Mouse (Mus musculus): ENCODE data around the gene Myoz1. TPM values are rescaled to one million over a fixed set of nuclear protein-coding genes. Genes with fewer than 3 reads are reported as not detected.
"Not testable (repeated sequence)": the region's sequence is repeated elsewhere in the genome, so short reads cannot be mapped to it uniquely, and the experiment has no call there.

Myoz1 gene
- polyA plus RNA-seq (2012; ENCODE audit: insufficient read depth, low replicate concordance), result not detected in 2 replicates

DNA sequence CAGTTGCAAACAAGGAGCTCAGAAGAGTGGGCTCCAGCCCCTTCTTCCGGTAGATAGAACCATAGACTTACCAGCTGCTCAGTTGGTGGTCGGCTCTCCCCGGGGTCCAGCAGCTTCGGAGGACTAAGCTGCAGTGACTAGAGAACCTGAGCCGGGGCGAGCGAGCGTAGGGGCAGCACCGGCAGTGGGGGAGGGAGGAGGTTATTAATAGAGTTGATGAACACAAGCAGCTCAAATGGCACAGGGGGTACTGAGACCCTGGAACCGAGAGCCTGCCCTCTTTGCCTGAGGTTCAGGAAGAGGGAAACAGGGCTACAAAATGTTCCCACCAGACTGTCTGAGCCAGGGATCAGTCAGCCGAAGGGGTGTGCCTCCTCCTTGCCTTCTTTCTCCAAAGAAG lies at the start of gene Myoz1:
Myoz1 (minus strand) TSS at position 180 of the 400 bp plus-strand sequence.
- Histone ChIP-seq H3K4me3 (replicated peaks) (no peak within 1 kb of the TSS), H3K27me3 (replicated peaks) (peaks cover 4% of the 10 kb centered on the region), H3K9me3 (no peaks in the 10 kb centered on the region), H3K4me1 (peaks cover 56% of the 10 kb centered on the region), H3K36me3 (replicated peaks; ENCODE audit: low read length) (no peaks in the 10 kb centered on the region)
- TF ChIP-seq GATA1 (IDR thresholded peaks at IDR 0.05; ENCODE audit: borderline replicate concordance, low read length) (no peak), FLI1 (IDR thresholded peaks at IDR 0.05; ENCODE audit: low read length) (no peak)

DNA sequence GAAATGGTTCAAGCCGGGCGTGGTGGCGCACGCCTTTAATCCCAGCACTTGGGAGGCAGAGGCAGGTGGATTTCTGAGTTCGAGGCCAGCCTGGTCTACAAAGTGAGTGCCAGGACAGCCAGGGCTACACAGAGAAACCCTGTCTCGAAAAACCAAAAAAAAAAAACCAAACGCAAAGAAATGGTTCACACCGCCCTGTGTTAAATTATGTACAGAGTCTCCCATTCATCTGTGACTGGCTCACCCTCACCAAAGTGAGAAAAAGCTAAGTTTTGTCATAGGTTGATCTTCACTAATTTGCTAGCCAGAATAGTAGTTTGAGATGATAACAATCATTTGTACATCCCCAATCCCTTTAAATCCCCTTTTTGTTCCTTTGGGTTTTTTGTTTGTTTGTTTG lies 47.1 kb upstream of the Myoz1 start:
- not testable (repeated sequence) for H3K27me3 ChIP-seq (replicated peaks); H3K9me3 ChIP-seq
- Histone ChIP-seq H3K36me3 (replicated peaks; ENCODE audit: low read length) (peaks cover 33% of the 10 kb centered on the region), H3K4me1 (peaks cover 63% of the 10 kb centered on the region), H3K4me3 (replicated peaks) (peak overlapping the region; percentile 98)

DNA sequence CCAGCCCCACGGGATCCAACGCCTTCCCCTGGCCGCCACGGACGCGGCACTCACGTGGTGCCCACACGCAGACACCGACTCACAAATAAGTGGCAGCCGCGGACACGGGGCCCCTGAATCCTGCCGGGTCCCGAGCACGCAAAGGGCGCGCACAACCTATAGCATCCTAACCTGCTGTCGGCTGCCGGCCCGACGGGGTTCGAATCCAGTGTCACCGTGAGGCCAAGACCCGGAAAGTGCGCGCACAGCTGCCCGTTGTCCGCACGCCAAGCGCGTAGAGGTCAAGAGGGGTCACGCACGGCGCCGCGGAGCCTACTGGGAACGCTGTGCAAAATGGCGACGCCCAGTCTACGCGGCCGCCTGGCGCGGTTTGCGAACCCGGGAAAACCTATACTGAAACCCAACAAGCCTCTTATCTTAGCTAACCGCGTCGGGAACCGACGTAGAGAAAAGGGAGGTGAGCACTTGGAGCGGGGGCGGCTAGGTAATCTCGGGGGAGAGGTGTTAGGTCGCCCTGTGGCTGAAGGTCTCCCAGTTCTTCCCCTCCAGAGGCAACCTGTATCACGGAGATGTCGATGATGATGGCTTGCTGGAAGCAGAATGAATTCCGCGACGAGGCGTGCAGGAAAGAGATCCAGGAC lies 46.5 kb upstream of the Myoz1 start, which contains the start of gene Chchd1:
Chchd1 (plus strand) TSS at position 266 of the 641 bp plus-strand sequence.
- peaks cover 63% of the 10 kb centered on the region for H3K4me1 ChIP-seq
- H3K4me3 ChIP-seq (replicated peaks), result peak within 1 kb of the TSS; percentile 98
- no peak for TF ChIP-seq GATA1 (IDR thresholded peaks at IDR 0.05; ENCODE audit: borderline replicate concordance, low read length)
- TF ChIP-seq FLI1 (IDR thresholded peaks at IDR 0.05; ENCODE audit: low read length), result no peak
- no peaks in the 10 kb centered on the region for H3K9me3 ChIP-seq
- peaks cover 39% of the 10 kb centered on the region for H3K36me3 ChIP-seq (replicated peaks; ENCODE audit: low read length)
- H3K27me3 ChIP-seq (replicated peaks), result no peaks in the 10 kb centered on the region

DNA sequence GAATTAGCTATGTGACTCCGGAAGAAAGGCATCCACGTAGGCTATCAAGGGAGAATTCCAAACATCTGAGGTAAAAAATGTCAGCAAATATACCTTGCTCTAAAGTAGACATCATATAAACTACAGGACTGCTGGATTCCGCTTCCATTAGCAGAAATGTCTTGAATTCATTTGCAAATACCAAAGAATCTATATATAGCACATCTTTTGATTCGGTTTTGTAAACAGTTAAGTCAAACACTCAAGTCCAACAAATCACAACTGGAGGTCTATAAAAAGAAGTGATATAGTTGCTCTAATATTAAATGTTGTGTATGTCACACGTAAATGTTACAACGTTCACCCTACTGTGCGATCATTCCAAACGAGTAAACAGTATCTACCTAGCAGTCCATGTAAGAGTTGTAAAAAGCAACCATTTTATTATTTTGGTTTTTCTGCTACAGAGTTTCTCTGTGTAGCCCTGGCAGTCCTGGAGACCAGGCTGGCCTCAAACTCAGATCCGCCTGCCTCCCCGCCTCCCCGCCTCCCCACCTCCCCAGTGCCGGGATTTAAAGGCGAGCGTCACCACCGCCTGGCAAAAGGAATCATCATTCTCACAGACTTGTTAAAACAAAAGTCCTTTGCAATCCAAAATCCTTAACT lies 45.9 kb upstream of the Myoz1 start:
- H3K36me3 ChIP-seq (replicated peaks; ENCODE audit: low read length), result peaks cover 41% of the 10 kb centered on the region
- peaks cover 69% of the 10 kb centered on the region for H3K4me1 ChIP-seq
- peak overlapping the region; percentile 98 for H3K4me3 ChIP-seq (replicated peaks)

DNA sequence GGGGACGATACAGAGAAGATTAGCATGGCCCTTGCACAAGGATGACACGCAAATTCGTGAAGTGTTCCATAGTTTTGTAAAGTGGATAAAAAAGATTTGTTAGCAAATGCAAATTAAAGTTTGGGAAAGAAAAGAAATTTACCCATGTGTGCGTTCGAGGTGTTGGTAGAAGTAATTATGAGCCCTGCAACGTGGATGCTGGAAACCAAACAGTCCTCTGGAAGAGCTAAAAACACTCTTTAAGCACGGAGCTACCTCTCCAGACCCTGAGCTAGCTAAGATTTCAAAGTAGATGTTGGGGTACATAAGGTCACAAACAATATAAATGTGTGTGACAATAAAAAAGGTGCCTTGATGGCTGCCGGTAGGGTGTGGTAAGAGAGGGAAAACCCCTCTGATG lies 45.2 kb upstream of the Myoz1 start:
- Histone ChIP-seq H3K9me3 (no peaks in the 10 kb centered on the region), H3K4me3 (replicated peaks) (peak overlapping the region; percentile 98), H3K36me3 (replicated peaks; ENCODE audit: low read length) (peaks cover 41% of the 10 kb centered on the region), H3K4me1 (peaks cover 71% of the 10 kb centered on the region), H3K27me3 (replicated peaks) (no peaks in the 10 kb centered on the region)
- TF ChIP-seq GATA1 (IDR thresholded peaks at IDR 0.05; ENCODE audit: borderline replicate concordance, low read length) (no peak), FLI1 (IDR thresholded peaks at IDR 0.05; ENCODE audit: low read length) (no peak)

More for the DNA sequence above, 45.9 kb upstream of the Myoz1 start:
- no peak for TF ChIP-seq FLI1 (IDR thresholded peaks at IDR 0.05; ENCODE audit: low read length)
- TF ChIP-seq GATA1 (IDR thresholded peaks at IDR 0.05; ENCODE audit: borderline replicate concordance, low read length), result no peak
- no peaks in the 10 kb centered on the region for H3K27me3 ChIP-seq (replicated peaks)
- no peaks in the 10 kb centered on the region for H3K9me3 ChIP-seq

DNA sequence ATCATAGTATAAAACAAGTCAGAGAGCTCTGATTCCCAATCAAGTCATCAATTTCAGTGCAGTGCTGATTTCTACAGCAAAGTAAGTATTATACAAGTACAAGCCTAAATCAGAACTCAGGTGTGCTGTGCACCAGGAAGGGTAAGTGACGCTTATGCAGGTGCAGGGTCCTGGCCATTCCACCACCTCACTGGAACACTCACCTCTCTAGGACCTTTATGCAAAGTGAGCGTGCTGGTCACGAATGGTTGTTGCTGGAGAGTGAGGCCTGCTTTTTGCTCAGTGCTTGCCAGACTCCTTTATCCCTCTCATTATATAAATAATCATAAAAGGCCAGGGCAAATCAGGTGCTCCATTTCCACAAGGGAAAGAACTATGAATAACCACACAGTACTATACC lies 44.0 kb upstream of the Myoz1 start:
- peaks cover 78% of the 10 kb centered on the region for H3K4me1 ChIP-seq
- H3K9me3 ChIP-seq, result no peaks in the 10 kb centered on the region
- peaks cover 40% of the 10 kb centered on the region for H3K36me3 ChIP-seq (replicated peaks; ENCODE audit: low read length)
- TF ChIP-seq GATA1 (IDR thresholded peaks at IDR 0.05; ENCODE audit: borderline replicate concordance, low read length) (no peak), FLI1 (IDR thresholded peaks at IDR 0.05; ENCODE audit: low read length) (no peak)
- H3K4me3 ChIP-seq (replicated peaks), result peak overlapping the region; percentile 48
- no peaks in the 10 kb centered on the region for H3K27me3 ChIP-seq (replicated peaks)

DNA sequence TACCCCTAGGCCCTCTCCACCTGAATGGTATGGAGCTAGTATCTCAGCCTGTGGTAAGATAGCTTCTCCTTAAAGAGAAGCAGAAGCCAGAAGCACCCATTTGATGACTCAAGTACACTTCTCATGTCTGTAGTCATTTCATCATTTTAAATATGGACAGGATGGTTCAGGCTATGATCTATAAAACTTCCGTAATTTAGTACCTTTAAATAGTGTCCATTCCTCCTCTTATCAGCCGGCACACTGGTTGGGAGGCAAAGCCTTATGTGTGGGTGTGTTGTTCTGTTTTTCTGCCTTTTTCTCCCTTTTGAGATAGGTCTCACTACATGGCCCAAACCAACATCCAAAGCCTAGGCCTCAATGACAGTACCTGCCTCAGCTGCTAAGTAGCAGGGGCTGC lies 42.2 kb upstream of the Myoz1 start:
- no peaks in the 10 kb centered on the region for H3K9me3 ChIP-seq
- peaks cover 36% of the 10 kb centered on the region for H3K36me3 ChIP-seq (replicated peaks; ENCODE audit: low read length)
- no peak overlapping the region for H3K4me3 ChIP-seq (replicated peaks)
- no peak for TF ChIP-seq FLI1 (IDR thresholded peaks at IDR 0.05; ENCODE audit: low read length)
- H3K27me3 ChIP-seq (replicated peaks), result no peaks in the 10 kb centered on the region
- peaks cover 79% of the 10 kb centered on the region for H3K4me1 ChIP-seq

DNA sequence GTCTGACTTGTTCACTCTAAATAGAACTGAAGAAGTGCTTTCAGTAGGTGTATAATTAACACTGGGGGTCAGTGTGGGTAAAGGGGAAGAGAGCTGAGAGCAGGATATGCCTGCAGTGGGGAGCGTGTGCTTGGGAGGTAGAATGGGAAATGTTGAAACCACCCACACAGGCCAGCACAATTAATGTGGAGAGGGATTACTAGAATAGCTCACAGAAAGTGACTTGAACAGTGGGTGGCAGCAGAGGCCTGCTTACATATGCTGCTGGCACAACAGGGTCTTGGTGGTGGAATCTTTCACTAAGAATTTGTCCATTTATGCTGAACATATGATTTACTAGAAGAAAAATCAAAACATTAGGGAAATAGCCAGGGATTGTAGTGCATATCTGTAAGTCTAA lies 40.6 kb upstream of the Myoz1 start:
- no peak for TF ChIP-seq GATA1 (IDR thresholded peaks at IDR 0.05; ENCODE audit: borderline replicate concordance, low read length)
- TF ChIP-seq FLI1 (IDR thresholded peaks at IDR 0.05; ENCODE audit: low read length), result no peak
- Histone ChIP-seq H3K4me3 (replicated peaks) (peak overlapping the region; percentile 80), H3K4me1 (peaks cover 93% of the 10 kb centered on the region), H3K27me3 (replicated peaks) (no peaks in the 10 kb centered on the region), H3K36me3 (replicated peaks; ENCODE audit: low read length) (peaks cover 51% of the 10 kb centered on the region), H3K9me3 (no peaks in the 10 kb centered on the region)

DNA sequence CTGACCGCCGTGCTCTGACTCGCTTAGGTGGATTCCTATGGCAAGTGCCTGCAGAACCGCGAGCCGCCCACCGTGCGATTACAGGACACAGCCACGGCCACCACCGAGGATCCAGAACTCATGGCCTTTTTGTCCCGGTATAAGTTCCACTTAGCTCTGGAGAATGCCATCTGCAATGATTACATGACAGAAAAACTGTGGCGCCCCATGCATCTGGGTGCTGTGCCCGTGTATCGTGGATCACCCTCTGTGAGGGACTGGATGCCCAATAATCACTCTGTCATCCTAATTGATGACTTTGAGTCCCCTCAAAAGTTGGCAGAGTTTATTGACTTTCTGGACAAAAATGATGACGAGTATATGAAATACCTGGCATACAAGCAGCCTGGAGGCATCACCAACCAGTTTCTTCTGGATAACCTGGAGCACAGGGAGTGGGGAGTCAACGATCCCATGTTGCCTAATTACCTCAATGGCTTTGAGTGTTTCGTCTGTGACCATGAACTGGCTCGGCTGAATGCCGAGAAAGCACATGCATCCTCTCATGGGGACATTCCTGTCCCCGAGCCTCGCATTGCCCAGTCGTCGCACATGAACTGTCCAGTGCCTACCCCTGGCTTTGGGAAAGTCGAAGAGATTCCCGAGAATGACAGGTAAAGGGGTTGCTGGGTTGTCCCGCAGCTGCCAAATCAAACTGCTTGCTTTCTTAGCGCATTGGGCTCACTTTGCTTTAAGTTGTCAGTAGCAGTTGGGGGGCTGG lies 39.6 kb upstream of the Myoz1 start:
- no peak for TF ChIP-seq FLI1 (IDR thresholded peaks at IDR 0.05; ENCODE audit: low read length)
- Histone ChIP-seq H3K9me3 (no peaks in the 10 kb centered on the region), H3K27me3 (replicated peaks) (no peaks in the 10 kb centered on the region), H3K4me3 (replicated peaks) (peak overlapping the region; percentile 96), H3K36me3 (replicated peaks; ENCODE audit: low read length) (peaks cover 62% of the 10 kb centered on the region), H3K4me1 (peaks cover 93% of the 10 kb centered on the region)

Measured in megakaryocyte, embryonic 14.5 days (primary cell).